Mouse (Mus musculus) megakaryocyte, embryonic 14.5 days (primary cell): Measurements from ENCODE around the gene Ptgir. TPM values are rescaled to one million over a fixed set of nuclear protein-coding genes. Genes with fewer than 3 reads are reported as not detected.

Experiments
- H3K27me3 ChIP-seq: replicated peaks from 2 replicates; pipeline ENCODE3; 2012; ENCODE audit warnings: inconsistent platforms
- H3K36me3 ChIP-seq: replicated peaks from 2 replicates; pipeline ENCODE3; 2012; ENCODE audit warnings: low read length, inconsistent platforms, mixed read lengths
- H3K4me1 ChIP-seq: 2 replicates; pipeline ENCODE4 v1.6.1; 2012; ENCODE audit warnings: inconsistent platforms
- H3K4me3 ChIP-seq: replicated peaks from 2 replicates; pipeline ENCODE3; 2012; ENCODE audit warnings: moderate library complexity, mild to moderate bottlenecking, inconsistent platforms
- H3K9me3 ChIP-seq: 2 replicates; pipeline ENCODE4 v1.6.1; 2012; ENCODE audit warnings: inconsistent platforms
- FLI1 ChIP-seq: IDR thresholded peaks from 2 replicates; pipeline ENCODE4 v1.6.1; 2012; ENCODE audit warnings: low read length, inconsistent platforms, mixed read lengths
- GATA1 ChIP-seq: IDR thresholded peaks from 3 replicates; pipeline ENCODE4 v1.6.1; 2012; ENCODE audit warnings: mixed read lengths, low read length, inconsistent platforms, borderline replicate concordance
- polyA plus RNA-seq: library from polyadenylated mRNA; stranded (reverse); fragments of >175 nt; gene quantifications from 2 replicates; pipeline ENCODE4 v1.2.3, GENCODE M21; 2012; ENCODE audit warnings: low replicate concordance; ENCODE audit not compliant: insufficient read depth

Gene Ptgir
- polyA plus RNA-seq, 1 experiment, result 56.9 TPM

GRCm38 (mm10) chr7:16890536-16890935 lies 15.8 kb upstream of the Ptgir start:
- Histone ChIP-seq H3K9me3 (peaks cover 18% of the 10 kb centered on the region), H3K36me3 (peaks cover 4% of the 10 kb centered on the region), H3K4me1 (peaks cover 56% of the 10 kb centered on the region), H3K4me3 (no peak overlapping the region), H3K27me3 (peaks cover 70% of the 10 kb centered on the region)
- TF ChIP-seq FLI1 (no peak), GATA1 (no peak)

- Histone ChIP-seq H3K9me3 (peaks cover 14% of the 10 kb centered on the region), H3K4me3 (peak overlapping the region; percentile 91), H3K27me3 (peaks cover 66% of the 10 kb centered on the region), H3K4me1 (peaks cover 58% of the 10 kb centered on the region), H3K36me3 (peaks cover 3% of the 10 kb centered on the region)
- no peak for TF ChIP-seq FLI1
- TF ChIP-seq GATA1, result no peak
Measured at GRCm38 (mm10) chr7:16890944-16891343, 15.3 kb upstream of the Ptgir start.

- H3K9me3 ChIP-seq, result peaks cover 5% of the 10 kb centered on the region
- peaks cover 58% of the 10 kb centered on the region for H3K27me3 ChIP-seq
- TF ChIP-seq GATA1 (no peak), FLI1 (no peak)
- H3K4me1 ChIP-seq, result peaks cover 66% of the 10 kb centered on the region
- H3K36me3 ChIP-seq, result no peaks in the 10 kb centered on the region
- H3K4me3 ChIP-seq, result peak within 1 kb of the TSS; percentile 91
Measured at GRCm38 (mm10) chr7:16891641-16892351, 14.5 kb upstream of the Ptgir start, which contains the start of gene Gng8. Gene Gng8, plus strand, starts transcription at chr7:16891786.

- Histone ChIP-seq H3K27me3 (peaks cover 53% of the 10 kb centered on the region), H3K36me3 (no peaks in the 10 kb centered on the region), H3K4me3 (peak overlapping the region; percentile 91), H3K4me1 (peaks cover 71% of the 10 kb centered on the region), H3K9me3 (peaks cover 4% of the 10 kb centered on the region; the same call in 1 of the 2 replicates)
- no peak for TF ChIP-seq GATA1
- no peak for TF ChIP-seq FLI1
Measured at GRCm38 (mm10) chr7:16892352-16892730, 13.9 kb upstream of the Ptgir start.

- Histone ChIP-seq H3K9me3 (peaks cover 4% of the 10 kb centered on the region; the same call in 1 of the 2 replicates), H3K27me3 (peaks cover 41% of the 10 kb centered on the region), H3K36me3 (no peaks in the 10 kb centered on the region), H3K4me3 (no peak overlapping the region), H3K4me1 (peaks cover 70% of the 10 kb centered on the region)
- TF ChIP-seq FLI1 (no peak), GATA1 (no peak)
Measured at GRCm38 (mm10) chr7:16893612-16894011, 12.7 kb upstream of the Ptgir start.

GRCm38 (mm10) chr7:16894279-16894678 lies 12.0 kb upstream of the Ptgir start:
- no peak for TF ChIP-seq GATA1
- no peak for TF ChIP-seq FLI1

GRCm38 (mm10) chr7:16895000-16895399 lies 11.3 kb upstream of the Ptgir start:
- TF ChIP-seq GATA1 (no peak), FLI1 (no peak)

More at GRCm38 (mm10) chr7:16894279-16894678, 12.0 kb upstream of the Ptgir start:
- Histone ChIP-seq H3K4me1 (peaks cover 74% of the 10 kb centered on the region), H3K9me3 (peaks cover 4% of the 10 kb centered on the region; the same call in 1 of the 2 replicates), H3K4me3 (peak overlapping the region; percentile 89), H3K27me3 (peaks cover 36% of the 10 kb centered on the region), H3K36me3 (no peaks in the 10 kb centered on the region)

GRCm38 (mm10) chr7:16895511-16895910 lies 10.8 kb upstream of the Ptgir start:
- Histone ChIP-seq H3K4me1 (peaks cover 86% of the 10 kb centered on the region), H3K4me3 (peak overlapping the region; percentile 89), H3K36me3 (no peaks in the 10 kb centered on the region), H3K27me3 (peaks cover 30% of the 10 kb centered on the region), H3K9me3 (no peaks in the 10 kb centered on the region)
- TF ChIP-seq GATA1, result no peak
- TF ChIP-seq FLI1, result no peak

More at GRCm38 (mm10) chr7:16895000-16895399, 11.3 kb upstream of the Ptgir start:
- peaks cover 32% of the 10 kb centered on the region for H3K27me3 ChIP-seq
- no peaks in the 10 kb centered on the region for H3K9me3 ChIP-seq
- no peaks in the 10 kb centered on the region for H3K36me3 ChIP-seq
- H3K4me3 ChIP-seq, result peak overlapping the region; percentile 89
- H3K4me1 ChIP-seq, result peaks cover 81% of the 10 kb centered on the region

GRCm38 (mm10) chr7:16900526-16900925 lies 5.8 kb upstream of the Ptgir start:
- Histone ChIP-seq H3K4me3 (no peak overlapping the region), H3K4me1 (peaks cover 87% of the 10 kb centered on the region), H3K36me3 (peaks cover 2% of the 10 kb centered on the region), H3K9me3 (no peaks in the 10 kb centered on the region), H3K27me3 (no peaks in the 10 kb centered on the region)
- TF ChIP-seq FLI1 (no peak), GATA1 (no peak)

GRCm38 (mm10) chr7:16903439-16903955 lies 2.8 kb upstream of the Ptgir start:
- TF ChIP-seq FLI1 (no peak), GATA1 (no peak)

More at GRCm38 (mm10) chr7:16903439-16903955, 2.8 kb upstream of the Ptgir start:
- peak overlapping the region; percentile 87 for H3K4me3 ChIP-seq
- H3K9me3 ChIP-seq, result no peaks in the 10 kb centered on the region
- H3K4me1 ChIP-seq, result peaks cover 100% of the 10 kb centered on the region
- H3K27me3 ChIP-seq, result no peaks in the 10 kb centered on the region
- peaks cover 22% of the 10 kb centered on the region for H3K36me3 ChIP-seq
